Mouse (Mus musculus) B cell, adult 2 months (primary cell): ENCODE measurements around the gene Vegfa.

Experiments used
- DNase-seq, 2 experiments: peaks; one replicate each; pipeline ENCODE4 v3.0.0; 2022

Vegfa gene

GRCm38 (mm10) chr17:46049567-46049966 lies 17.4 kb upstream of the Vegfa start:
- no peak for DNase-seq

- DNase-seq: no peak
Observed at GRCm38 (mm10) chr17:46048184-46048583, 16.0 kb upstream of the Vegfa start.

DNA sequence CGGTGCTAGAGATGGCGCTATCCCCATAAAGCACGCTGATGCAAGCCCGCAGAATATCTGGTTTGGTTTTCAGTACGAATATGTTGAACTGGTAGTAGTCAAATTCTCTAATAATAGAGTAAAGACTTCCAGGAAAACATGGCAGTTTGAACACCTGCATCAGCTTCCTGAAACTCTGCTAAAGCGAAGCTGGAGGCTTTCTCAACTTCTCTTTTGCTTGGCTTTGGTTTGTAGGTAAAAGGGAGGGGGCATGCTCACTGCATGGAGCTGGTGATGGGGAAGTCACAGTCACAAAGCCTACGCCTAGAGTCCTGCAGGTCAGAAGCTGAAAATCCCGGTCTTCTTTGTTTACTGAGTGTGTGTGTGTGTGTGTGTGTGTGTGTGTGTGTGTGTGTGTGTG lies 13.6 kb upstream of the Vegfa start:
- DNase-seq: peak in 1 of 2 experiments; percentile 34

GRCm38 (mm10) chr17:46044953-46045352 lies 12.8 kb upstream of the Vegfa start:
- no peak for DNase-seq

DNA sequence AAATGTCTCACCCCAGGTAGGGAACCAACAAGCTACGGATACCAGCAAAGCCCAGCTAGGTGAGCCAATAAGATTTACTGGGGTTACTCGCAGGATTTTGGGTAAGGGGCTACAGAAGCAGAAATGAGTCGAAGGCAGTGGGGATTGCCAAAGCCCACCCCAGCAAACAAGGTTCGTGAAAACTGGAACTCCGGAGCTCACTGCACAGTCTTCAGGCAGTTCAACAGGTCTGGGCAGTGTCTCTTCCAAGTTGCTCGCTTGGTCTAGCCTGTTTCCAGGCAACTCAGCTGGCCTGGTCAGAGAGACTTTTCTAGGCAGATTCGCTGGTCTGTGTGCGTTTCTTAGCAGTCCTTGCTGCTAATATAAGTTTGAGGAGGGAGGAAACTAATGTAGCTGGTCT lies 10.0 kb upstream of the Vegfa start:
- DNase-seq: no peak

- no peak for DNase-seq
Observed at GRCm38 (mm10) chr17:46041679-46042078, 9.5 kb upstream of the Vegfa start.

DNA sequence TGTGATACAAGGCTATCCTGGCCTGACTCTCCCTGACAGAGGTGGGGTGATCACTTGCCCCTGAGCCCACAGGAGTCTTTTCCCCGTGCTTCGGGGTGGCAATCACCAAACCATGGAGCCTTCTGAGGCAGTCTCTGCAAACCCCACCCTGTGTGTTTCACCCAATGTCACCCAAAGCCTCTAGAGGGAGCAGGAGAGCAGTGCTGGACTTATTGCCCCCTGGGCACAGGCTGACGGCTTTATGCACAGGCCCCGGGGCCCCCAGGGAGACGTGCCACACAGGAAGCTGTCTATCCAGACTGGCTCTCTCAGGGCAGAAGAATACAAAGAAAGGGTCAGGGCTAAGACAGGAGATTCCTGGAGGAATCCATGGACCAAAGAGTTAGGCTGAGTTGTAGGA lies 9.1 kb upstream of the Vegfa start:
- peak; percentile 53 to 54 for DNase-seq

- no peak for DNase-seq
Observed at GRCm38 (mm10) chr17:46040561-46040960, 8.4 kb upstream of the Vegfa start.

GRCm38 (mm10) chr17:46038906-46039305 lies 6.7 kb upstream of the Vegfa start:
- no peak for DNase-seq

- no peak for DNase-seq
Observed at GRCm38 (mm10) chr17:46036400-46036799, 4.2 kb upstream of the Vegfa start.

DNA sequence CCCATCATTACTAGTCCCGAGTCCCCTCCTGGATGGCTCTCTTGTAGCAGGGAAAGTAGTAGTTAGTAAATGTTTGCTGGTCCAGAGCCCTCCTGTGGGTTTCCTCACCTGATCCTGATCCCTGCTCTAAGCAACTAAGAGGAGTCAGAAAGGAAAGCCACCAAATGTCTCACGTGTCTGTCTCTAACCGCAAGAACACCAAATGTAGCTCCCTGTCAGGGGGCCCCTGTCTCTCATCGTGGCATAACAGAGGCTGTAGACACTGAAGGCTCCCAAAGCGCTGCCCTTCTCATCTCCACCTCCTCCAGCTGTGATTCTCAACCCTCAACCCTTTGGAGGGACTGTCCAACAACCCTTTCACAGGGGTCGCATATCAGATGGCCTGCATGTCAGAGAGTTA lies 1.9 kb upstream of the Vegfa start:
- DNase-seq: no peak

DNA sequence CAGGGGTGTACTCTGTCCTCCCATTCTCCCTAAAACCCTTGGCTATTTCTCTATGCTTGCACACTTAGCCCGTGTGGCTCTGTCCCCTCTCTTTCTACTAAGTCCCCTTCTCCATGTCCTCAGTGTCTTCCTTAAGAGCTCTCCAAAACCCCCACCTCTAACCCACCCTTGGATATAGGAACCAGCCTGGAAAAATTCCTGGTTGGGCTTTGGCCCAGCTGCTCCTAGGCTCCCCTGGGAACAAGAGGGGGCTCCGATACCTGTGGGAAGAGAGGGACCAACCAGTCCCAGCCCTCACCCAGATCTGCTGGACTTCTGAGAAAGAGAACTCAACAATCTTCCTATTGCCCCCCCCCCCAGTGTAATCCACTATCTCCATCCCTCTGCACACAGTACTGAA lies 1.4 kb upstream of the Vegfa start:
- DNase-seq: no peak

- DNase-seq: peak in 1 of 2 experiments; percentile 14
Observed at GRCm38 (mm10) chr17:46033122-46033521, 953 bp upstream of the Vegfa start.

DNA sequence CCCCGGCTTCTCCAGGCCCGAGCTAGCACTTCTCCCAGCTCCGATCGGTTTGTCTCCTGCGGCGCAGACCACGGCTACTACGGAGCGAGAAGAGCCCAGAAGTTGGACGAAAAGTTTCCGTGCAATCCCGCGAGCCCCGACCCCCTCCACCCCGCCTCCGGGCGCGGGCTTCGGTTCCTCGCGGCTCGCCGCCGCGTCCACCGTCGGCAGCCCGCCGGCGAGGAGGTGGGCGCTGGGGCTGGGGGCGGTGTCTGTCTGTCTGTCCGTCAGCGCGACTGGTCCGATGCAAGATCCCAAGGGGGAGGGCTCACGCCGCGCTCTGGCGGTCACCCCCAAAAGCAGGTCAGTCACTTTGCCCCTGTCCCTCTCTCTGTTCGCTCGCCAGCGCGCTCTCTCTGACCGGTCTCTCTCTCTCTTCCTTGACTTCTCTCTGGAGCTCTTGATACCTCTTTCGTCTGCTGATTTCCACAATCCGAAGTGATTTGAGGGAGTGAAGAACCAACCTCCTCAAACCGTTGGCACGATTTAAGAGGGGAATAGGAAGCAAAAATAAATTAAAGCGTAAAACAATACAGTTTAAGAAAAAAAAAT lies 453 bp downstream of the Vegfa start:
- peak; percentile 37 to 41 for DNase-seq

DNA sequence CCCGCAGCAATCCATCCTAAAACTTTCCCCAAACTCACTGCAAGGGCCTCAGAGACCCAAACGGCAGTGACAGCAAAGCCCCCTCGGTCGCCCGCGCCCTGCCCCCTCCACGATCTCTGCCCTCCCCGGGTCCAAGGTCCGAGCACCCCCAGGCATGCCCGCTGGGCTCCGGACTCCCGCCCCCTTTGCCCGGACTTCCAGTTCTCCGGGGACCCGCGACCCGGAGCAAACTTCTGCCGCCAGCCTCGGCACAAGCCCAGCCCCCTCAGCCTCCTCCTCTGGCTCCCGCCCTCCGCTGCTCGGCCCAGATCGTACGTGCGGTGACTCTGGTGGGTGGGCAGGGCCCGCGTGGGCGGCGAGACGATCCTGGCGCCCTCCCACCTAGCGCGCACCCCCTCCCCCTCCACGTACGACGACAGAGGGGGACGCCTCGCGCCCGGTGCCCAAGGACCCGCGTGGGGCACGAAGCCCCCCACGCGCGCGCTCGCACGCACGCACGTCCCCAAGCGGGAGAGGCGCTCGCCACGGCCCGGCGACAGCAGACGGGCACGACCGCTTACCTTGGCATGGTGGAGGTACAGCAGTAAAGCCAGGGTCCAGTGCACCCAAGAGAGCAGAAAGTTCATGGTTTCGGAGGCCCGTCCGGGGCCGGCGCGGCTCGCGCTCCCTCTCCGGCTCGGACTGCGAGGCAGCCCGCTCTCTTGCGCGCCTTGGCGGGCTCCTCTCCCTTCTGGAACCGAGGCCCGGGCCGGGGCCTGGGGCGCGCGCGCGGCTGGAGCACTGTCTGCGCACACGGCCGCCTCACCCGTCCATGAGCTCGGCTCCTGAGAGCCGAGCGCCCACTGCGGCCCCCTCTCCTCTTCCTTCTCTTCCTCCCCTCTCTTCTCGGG lies 1.2 kb downstream of the Vegfa start:
- peak; percentile 35 to 45 for DNase-seq

DNA sequence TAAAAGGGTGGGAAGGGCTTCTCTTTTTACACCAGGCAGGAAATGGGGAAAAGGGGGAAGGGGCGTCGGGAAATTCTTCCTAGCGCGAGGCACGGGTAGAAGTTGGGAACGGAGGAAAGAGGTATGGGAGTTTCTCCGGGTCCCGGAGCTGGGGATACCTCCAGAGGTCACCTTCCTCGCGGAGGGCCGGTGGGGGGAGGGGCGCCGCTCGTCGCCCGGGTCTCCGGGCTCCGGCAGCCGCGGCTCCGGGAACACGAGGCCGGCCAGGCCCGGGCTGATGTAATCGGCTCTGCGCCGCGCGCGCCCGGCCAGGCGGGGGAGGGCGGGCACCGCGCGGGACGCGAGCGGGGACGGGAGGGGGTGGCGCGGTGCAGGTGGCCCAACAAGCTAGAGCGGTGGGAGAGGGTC lies 1.8 kb downstream of the Vegfa start:
- DNase-seq: peak; percentile 17 to 34

DNA sequence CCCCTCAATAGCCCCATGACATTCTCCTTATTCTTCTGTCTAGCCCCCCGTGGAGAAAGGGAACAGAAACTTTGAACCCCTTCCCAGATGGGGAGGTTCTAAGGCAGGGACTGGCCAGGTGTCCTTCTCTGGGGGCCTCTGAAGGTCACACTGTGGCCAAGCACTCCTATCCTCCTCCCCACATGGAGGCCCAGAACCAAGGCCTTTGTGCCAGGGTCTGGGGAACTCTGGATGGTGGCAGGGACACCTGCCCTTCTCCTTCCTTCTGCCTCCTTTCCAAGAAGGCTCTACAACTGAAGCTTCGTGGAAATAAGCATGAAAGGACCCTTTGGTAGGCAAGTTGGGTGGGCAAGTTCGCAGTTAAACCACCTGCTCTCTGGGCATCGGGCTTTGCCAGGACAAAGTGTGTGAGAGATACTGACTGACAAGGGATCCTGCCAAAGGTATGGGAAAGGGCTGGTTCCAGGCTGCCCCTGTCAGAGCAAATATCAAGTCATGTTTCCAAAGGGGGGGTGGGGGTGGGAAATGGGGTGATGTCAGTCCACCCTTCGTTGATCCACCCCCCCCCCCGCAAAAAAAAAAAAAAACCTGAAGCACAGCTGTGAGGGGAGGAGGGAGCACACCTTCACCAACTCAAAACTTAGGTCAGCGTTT lies 2.5 kb downstream of the Vegfa start:
- DNase-seq: no peak

- DNase-seq: no peak
Observed at GRCm38 (mm10) chr17:46029052-46029553, 3.1 kb downstream of the Vegfa start.

- DNase-seq: no peak
Observed at GRCm38 (mm10) chr17:46028210-46029051, 3.7 kb downstream of the Vegfa start.

GRCm38 (mm10) chr17:46027066-46027917 lies 4.9 kb downstream of the Vegfa start:
- DNase-seq: peak; percentile 30 to 32

DNA sequence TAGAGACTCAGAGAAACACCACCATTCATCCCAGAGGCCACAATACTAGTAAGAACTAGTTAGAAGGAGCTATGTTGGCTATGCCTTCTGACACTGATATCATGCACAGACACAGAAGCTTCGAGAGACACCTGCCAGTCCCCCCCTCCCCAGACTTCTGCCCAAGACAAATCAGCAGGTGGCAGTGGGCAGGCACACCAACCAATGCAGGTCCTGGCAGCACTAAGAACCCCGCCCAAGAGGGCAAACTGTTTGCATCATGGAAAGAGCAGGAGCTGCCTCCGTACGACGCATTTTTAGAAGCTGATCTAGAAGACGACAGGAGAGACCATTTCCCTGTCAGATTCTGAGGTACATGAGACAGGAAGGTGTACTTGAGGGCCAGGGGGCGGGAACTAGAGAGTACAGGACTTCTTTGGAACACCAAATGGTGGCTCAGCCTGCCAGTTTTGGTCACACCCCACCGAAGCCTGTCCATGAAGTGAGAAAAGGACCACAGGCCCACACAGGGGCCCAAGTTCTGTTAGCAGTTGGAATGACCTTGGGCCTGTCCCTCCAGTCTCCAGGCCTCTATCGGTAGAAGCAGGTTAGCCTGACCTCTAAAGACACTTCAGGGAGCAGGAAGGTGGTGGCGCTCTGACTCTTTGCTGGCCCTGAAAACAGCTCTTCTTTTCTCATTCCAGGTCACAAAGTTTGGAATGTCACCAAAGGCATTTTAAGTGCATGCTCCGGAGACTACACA lies 6.1 kb downstream of the Vegfa start:
- no peak for DNase-seq
